Mouse (Mus musculus): ENCODE measurements around the gene Xlr4c. TPM values are rescaled to one million over a fixed set of nuclear protein-coding genes. Genes with fewer than 3 reads are reported as not detected.
"Not testable (repeated sequence)": the region's sequence is repeated elsewhere in the genome, so short reads cannot be mapped to it uniquely, and the experiment has no call there.

The Xlr4c gene
- polyA plus RNA-seq, 1 experiment from 2014 or later, result not detected

- not testable (repeated sequence) for H3K4me3 ChIP-seq (ENCODE audit: low read depth, low read length); H3K9me3 ChIP-seq (replicated peaks; ENCODE audit: control insufficient read depth, low read length); H3K4me2 ChIP-seq (ENCODE audit: low read length); H3K4me1 ChIP-seq (ENCODE audit: control insufficient read depth, insufficient read depth, low read length); H3K9ac ChIP-seq (ENCODE audit: low read length); H3K36me3 ChIP-seq (ENCODE audit: control insufficient read depth, insufficient read depth, low read length); H3K27ac ChIP-seq (ENCODE audit: low read depth, low read length); H3K27me3 ChIP-seq (replicated peaks; ENCODE audit: control insufficient read depth, insufficient read depth, low read length)
- DNase-seq (ENCODE audit: low spot score) (peak; percentile 3), ATAC-seq (peak; percentile 48; the same call in 1 of the 2 replicates)
- WGBS, result 78% methylated on average over 12 of the region's 12 CpGs
Measured at GRCm38 (mm10) chrX:73191934-73192333, 51.0 kb downstream of the Xlr4c start, which contains the start of gene Xlr3b. Gene Xlr3b (plus strand): TSS chrX:73192207.

Other genes starting within 250 kb of the Xlr4c start
- gene Pnma5, start 206.0 kb downstream of the Xlr4c start, polyA plus RNA-seq (2014; fragmentation: Nextera tagmentation; extraction: Ambion mirVana), result not detected in 2 replicates
- 1.3 and 1.7 TPM in 2 replicates for gene Pnma3, start 178.3 kb downstream of the Xlr4c start, polyA plus RNA-seq (2014; fragmentation: Nextera tagmentation; extraction: Ambion mirVana)
- 0.43 and 0.69 TPM in 2 replicates for gene Xlr4a, start 160.7 kb downstream of the Xlr4c start, polyA plus RNA-seq (2014; fragmentation: Nextera tagmentation; extraction: Ambion mirVana)
- 2.5 and 6.9 TPM in 2 replicates for gene Xlr3a, start 146.0 kb downstream of the Xlr4c start, polyA plus RNA-seq (2014; fragmentation: Nextera tagmentation; extraction: Ambion mirVana)
- gene Gm14685, start 126.1 kb downstream of the Xlr4c start, polyA plus RNA-seq (2014; fragmentation: Nextera tagmentation; extraction: Ambion mirVana), result 0.22 and 0.84 TPM in 2 replicates
- not detected in 2 replicates for gene Xlr5b, start 94.3 kb downstream of the Xlr4c start, polyA plus RNA-seq (2014; fragmentation: Nextera tagmentation; extraction: Ambion mirVana)
- gene DXBay18, start 93.7 kb downstream of the Xlr4c start, polyA plus RNA-seq (2014; fragmentation: Nextera tagmentation; extraction: Ambion mirVana), result 0.28 and 0.63 TPM in 2 replicates
- gene Spin2d, start 66.1 kb downstream of the Xlr4c start, polyA plus RNA-seq (2014; fragmentation: Nextera tagmentation; extraction: Ambion mirVana), result not detected in 2 replicates
- gene Xlr3b, start 50.9 kb downstream of the Xlr4c start, polyA plus RNA-seq (2014; fragmentation: Nextera tagmentation; extraction: Ambion mirVana), result 10.6 and 43.5 TPM in 2 replicates
- 0.37 and 1.4 TPM in 2 replicates for gene Xlr4b, start 28.8 kb downstream of the Xlr4c start, polyA plus RNA-seq (2014; fragmentation: Nextera tagmentation; extraction: Ambion mirVana)
- 18.8 and 24.6 TPM in 2 replicates for gene F8a, start 14.8 kb downstream of the Xlr4c start, polyA plus RNA-seq (2014; fragmentation: Nextera tagmentation; extraction: Ambion mirVana)
- gene Xlr3c, start 22.3 kb upstream of the Xlr4c start, polyA plus RNA-seq (2014; fragmentation: Nextera tagmentation; extraction: Ambion mirVana), result not detected in 2 replicates
- not detected in 2 replicates for gene Xlr5a, start 49.8 kb upstream of the Xlr4c start, polyA plus RNA-seq (2014; fragmentation: Nextera tagmentation; extraction: Ambion mirVana)
- gene Xlr5c, start 49.8 kb upstream of the Xlr4c start, polyA plus RNA-seq (2014; fragmentation: Nextera tagmentation; extraction: Ambion mirVana), result not detected in 2 replicates
- gene Gm45015, start 93.7 kb upstream of the Xlr4c start, polyA plus RNA-seq (2014; fragmentation: Nextera tagmentation; extraction: Ambion mirVana), result not detected in 2 replicates
- gene Zfp275, start 99.5 kb upstream of the Xlr4c start, polyA plus RNA-seq (2014; fragmentation: Nextera tagmentation; extraction: Ambion mirVana), result 14.4 and 15.2 TPM in 2 replicates
- not detected in 2 replicates for gene Gm18336, start 155.6 kb upstream of the Xlr4c start, polyA plus RNA-seq (2014; fragmentation: Nextera tagmentation; extraction: Ambion mirVana)
- 0.39 and 0.48 TPM in 2 replicates for gene Zfp92, start 168.0 kb upstream of the Xlr4c start, polyA plus RNA-seq (2014; fragmentation: Nextera tagmentation; extraction: Ambion mirVana)
- not detected in 2 replicates for gene Trex2, start 192.2 kb upstream of the Xlr4c start, polyA plus RNA-seq (2014; fragmentation: Nextera tagmentation; extraction: Ambion mirVana)
- gene Haus7, start 215.9 kb upstream of the Xlr4c start, polyA plus RNA-seq (2014; fragmentation: Nextera tagmentation; extraction: Ambion mirVana), result 64.2 TPM in 2 replicates
- 15.5 and 18.0 TPM in 2 replicates for gene Bgn, start 240.5 kb upstream of the Xlr4c start, polyA plus RNA-seq (2014; fragmentation: Nextera tagmentation; extraction: Ambion mirVana)